Mouse (Mus musculus): ENCODE measurements around the gene Rpl41. TPM values are rescaled to one million over a fixed set of nuclear protein-coding genes. Genes with fewer than 3 reads are reported as not detected.

The Rpl41 gene
- total RNA-seq, 2 experiments from 2014 or later, result 2,845 to 2,862 TPM

Small RNA genes lying within 50 kb of the gene (microRNA-seq; reads per million reads assigned to microRNA genes)
- not detected for gene Gm47275
- gene Mir6916, result not detected
- gene Mir6917, result not detected

Other genes starting within 250 kb of the Rpl41 start
- gene Pan2, start 246.0 kb downstream of the Rpl41 start, total RNA-seq (2021), result 10 to 100 TPM; 17.7 to 19.6 TPM
- 100 to 1,000 TPM; 170 to 204 TPM for gene Cnpy2, start 226.8 kb downstream of the Rpl41 start, total RNA-seq (2021)
- gene Cs, start 211.6 kb downstream of the Rpl41 start, total RNA-seq (2021), result 100 to 1,000 TPM; 369 to 370 TPM
- 10 to 100 TPM; 70.3 to 83.5 TPM for gene Coq10a, start 180.3 kb downstream of the Rpl41 start, total RNA-seq (2021)
- 10 to 100 TPM; 56.4 to 70.6 TPM for gene Ankrd52, start 172.2 kb downstream of the Rpl41 start, total RNA-seq (2021)
- gene Slc39a5, start 148.1 kb downstream of the Rpl41 start, total RNA-seq (2021), result not detected
- 10 to 100 TPM; 71.4 to 73.6 TPM for gene Nabp2, start 137.8 kb downstream of the Rpl41 start, total RNA-seq (2021)
- gene Rnf41, start 137.6 kb downstream of the Rpl41 start, total RNA-seq (2021), result 10 to 100 TPM; 44.4 to 45.9 TPM
- gene Smarcc2, start 90.1 kb downstream of the Rpl41 start, total RNA-seq (2021), result 100 to 1,000 TPM in 1 of 2 experiments, 10 to 100 TPM in 1; 97.5 to 104 TPM
- gene Myl6, start 55.2 kb downstream of the Rpl41 start, total RNA-seq (2021), result 100 to 1,000 TPM; 812 to 946 TPM
- 1 to 10 TPM; 5.6 to 6.1 TPM for gene Myl6b, start 50.6 kb downstream of the Rpl41 start, total RNA-seq (2021)
- gene Esyt1, start 23.4 kb downstream of the Rpl41 start, total RNA-seq (2021), result 10 to 100 TPM; 22.7 to 28.8 TPM
- 10 to 100 TPM; 11.9 to 15.2 TPM for gene Zc3h10, start 1.5 kb downstream of the Rpl41 start, total RNA-seq (2021)
- gene Pa2g4, start 16.7 kb upstream of the Rpl41 start, total RNA-seq (2021), result 10 to 100 TPM; 83.1 to 89.4 TPM
- gene Erbb3, start 40.3 kb upstream of the Rpl41 start, total RNA-seq (2021), result 1 to 10 TPM; 2.2 to 2.3 TPM
- 100 to 1,000 TPM; 697 to 707 TPM for gene Rps26, start 77.4 kb upstream of the Rpl41 start, total RNA-seq (2021)
- 1 to 10 TPM; 1.5 to 2.2 TPM for gene Ikzf4, start 96.7 kb upstream of the Rpl41 start, total RNA-seq (2021)
- gene Suox, start 124.8 kb upstream of the Rpl41 start, total RNA-seq (2021), result 10 to 100 TPM; 24.1 to 24.3 TPM
- gene Rab5b, start 147.0 kb upstream of the Rpl41 start, total RNA-seq (2021), result 100 to 1,000 TPM; 111 to 125 TPM
- gene Pmel, start 154.9 kb upstream of the Rpl41 start, total RNA-seq (2021), result 1 to 10 TPM in 1 of 2 experiments, under 1 TPM in 1; 0.82 to 1.4 TPM
- gene Cdk2, start 155.7 kb upstream of the Rpl41 start, total RNA-seq (2021), result 10 to 100 TPM; 17.4 to 19.7 TPM
- 10 to 100 TPM; 16.2 to 20.2 TPM for gene Dgka, start 195.6 kb upstream of the Rpl41 start, total RNA-seq (2021)
- 10 to 100 TPM; 20.8 to 21.9 TPM for gene Pym1, start 198.6 kb upstream of the Rpl41 start, total RNA-seq (2021)
- gene Mmp19, start 241.6 kb upstream of the Rpl41 start, total RNA-seq (2021), result 10 to 100 TPM; 39.7 to 57.0 TPM